Mouse (Mus musculus): Measurements from ENCODE around the gene Olfr796. TPM values are rescaled to one million over a fixed set of nuclear protein-coding genes. Genes with fewer than 3 reads are reported as not detected.

Olfr796 gene
- total RNA-seq (2014; fragmentation: Nextera tagmentation) (not detected in 2 replicates), total RNA-seq (2017) (not detected in 2 replicates)

DNA sequence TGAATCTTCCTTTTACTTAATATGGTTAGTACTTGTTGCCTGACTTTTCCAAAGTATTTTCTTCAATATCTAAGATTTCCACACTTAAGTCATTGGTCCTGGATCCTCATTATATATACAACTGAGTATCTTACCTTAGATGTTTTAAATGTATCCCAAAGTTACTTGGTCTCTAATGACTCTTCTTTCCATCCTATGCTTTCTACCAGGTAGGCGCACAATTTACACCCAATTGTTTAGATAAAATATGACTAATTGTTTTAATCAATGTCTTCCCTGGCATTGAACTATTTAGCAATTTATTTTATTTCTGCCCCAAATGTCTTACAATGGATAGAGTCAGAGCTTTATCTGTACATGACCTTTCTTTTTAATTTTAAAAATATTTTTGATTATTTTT is at the start of gene Olfr796:
Gene Olfr796 (minus strand): TSS at position 101 of the 400 bp plus-strand sequence.
- ATAC-seq (replicated peaks; ENCODE audit: poor library complexity, severe bottlenecking) = no peak

DNA sequence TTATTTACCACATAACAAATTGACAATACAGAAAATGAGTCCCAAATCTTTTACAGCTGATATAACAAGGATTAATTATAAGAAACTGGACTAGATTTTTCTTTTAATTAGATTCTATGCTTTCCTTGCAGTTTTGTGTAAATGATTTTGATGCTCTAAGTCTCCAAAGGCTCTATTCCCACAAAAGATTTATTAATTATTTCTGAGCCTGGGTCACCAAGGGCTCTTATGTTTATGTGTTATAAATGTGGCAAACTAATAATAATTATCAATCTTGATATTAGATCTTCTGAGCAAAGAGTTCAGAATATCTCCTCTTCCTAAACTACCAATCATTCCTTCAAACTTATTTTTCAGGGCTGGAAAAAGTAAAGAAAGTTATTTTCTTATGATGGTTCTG is 45.0 kb upstream of the Olfr796 start, which contains the start of gene Olfr800:
Gene Olfr800 (plus strand): TSS at position 301 of the 400 bp plus-strand sequence.
- ATAC-seq (replicated peaks; ENCODE audit: poor library complexity, severe bottlenecking) = no peak

DNA sequence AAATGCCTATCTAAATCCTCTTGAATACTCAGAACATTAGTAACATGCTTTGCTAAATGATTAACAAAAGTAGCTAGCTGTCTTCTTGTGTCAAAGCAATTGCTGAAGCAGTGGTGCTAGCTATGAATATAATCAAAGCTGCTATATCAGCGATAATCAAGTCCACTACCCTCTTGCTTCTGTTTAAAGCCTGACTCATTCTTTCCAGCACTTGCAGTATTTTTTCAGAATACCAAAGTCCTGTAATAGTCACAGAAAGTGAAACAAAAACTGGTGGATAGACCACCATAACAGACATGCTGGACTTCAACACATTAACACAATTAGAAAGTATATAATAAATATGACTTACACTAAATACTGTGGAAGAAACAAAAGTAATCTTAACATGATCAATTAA is 39.4 kb upstream of the Olfr796 start:
- ATAC-seq (replicated peaks; ENCODE audit: poor library complexity, severe bottlenecking) = no peak

DNA sequence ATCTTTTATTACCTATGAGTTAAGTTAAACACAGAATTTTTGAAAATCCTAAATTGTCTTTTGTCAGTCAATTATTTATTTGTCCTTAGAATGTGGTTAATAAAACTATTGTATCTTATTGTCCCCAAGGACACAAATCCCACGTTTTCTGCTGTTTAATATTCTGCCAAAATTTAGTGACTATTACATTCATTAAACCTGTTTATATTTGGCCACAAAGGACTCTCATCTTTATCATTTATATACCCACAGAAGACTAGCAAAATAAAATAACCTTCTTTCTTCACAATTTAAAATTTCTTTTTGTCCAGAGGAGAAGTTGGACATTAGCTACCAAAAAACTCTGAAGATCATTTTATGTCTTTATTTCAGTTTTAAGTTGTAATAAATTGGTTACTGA is 24.8 kb upstream of the Olfr796 start, which contains the start of gene Olfr799:
Gene Olfr799 (plus strand): TSS at position 301 of the 400 bp plus-strand sequence.
- ATAC-seq (replicated peaks; ENCODE audit: poor library complexity, severe bottlenecking) = no peak

DNA sequence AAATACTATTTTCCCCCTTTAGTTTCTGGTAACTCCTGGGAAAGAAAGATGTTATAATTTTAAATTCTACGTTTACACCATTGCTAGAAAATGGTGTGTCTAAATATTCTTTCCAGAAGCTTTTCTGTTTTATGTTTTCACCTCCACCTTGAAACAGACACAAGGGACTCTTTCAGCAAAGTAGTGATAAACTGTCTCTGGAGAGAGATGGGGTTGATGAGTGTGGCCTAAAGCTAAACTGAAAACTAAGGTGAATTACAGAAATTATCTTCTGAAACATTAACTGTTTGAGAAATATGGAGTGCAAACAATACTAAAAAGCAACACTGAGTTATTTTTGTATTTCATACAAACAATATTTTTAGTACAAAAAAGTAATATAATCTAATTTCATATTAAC is 15.5 kb upstream of the Olfr796 start, which contains the start of gene Olfr798:
Gene Olfr798 (minus strand): TSS at position 101 of the 400 bp plus-strand sequence.
- ATAC-seq (replicated peaks; ENCODE audit: poor library complexity, severe bottlenecking) = no peak

DNA sequence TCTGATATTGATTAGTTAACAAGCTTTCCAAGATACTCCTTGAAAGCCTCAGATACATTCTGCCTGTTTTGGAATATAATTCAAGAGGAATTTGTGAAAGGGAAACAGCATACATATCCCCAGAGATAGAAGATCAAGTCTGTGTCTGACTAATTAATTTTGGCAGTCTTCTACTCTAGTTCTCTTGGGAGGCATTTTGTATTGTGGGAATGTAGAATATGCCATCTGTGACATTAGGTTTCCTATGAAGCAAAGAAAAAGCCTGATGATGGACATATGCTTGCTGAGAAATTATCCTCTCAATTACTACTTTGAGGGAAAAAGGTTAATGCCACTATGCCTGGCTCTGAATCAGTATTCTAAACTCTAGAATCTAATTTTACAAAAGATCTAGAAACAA is 10.9 kb upstream of the Olfr796 start:
- ATAC-seq (replicated peaks; ENCODE audit: poor library complexity, severe bottlenecking) = no peak

DNA sequence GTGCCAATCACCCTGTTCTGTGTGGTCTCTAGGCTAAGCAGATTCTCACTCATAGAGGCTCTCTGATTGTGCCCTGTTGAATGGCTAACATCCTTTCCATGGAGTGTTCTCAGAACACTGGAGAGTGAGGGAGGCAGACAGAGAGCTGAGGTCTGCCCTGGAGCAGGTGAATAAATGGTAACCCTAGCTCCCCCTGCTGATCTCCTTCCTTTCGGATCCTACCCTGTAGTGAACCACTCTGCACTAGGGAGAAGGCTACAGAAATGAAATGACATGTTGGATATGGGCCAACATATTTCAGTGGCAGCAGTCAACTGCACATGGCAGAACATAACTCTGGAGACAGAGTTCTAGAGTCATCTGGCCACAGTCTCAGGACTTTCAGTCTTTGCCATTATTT is 9.4 kb upstream of the Olfr796 start:
- no peak for ATAC-seq (replicated peaks; ENCODE audit: poor library complexity, severe bottlenecking)

DNA sequence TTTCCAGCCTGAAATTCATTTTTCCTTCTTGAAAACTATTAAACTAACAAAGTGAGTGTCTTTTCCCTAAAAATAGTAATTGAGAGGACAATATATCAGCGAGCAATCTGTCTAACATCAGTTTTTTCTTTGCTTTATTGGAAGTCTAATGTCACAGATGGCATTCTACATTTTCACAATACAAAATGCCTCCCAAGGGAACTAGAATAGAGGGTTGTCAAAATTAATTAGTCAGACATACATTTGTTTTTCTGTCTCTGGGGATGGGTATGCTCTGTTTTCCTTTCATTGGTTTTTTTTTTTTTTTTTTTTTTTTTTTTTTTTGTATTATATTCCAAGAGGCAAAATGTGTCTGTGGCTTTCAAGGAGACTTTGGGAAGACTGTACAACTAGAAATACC is 35.3 kb downstream of the Olfr796 start:
- no peak for ATAC-seq (replicated peaks; ENCODE audit: poor library complexity, severe bottlenecking)

DNA sequence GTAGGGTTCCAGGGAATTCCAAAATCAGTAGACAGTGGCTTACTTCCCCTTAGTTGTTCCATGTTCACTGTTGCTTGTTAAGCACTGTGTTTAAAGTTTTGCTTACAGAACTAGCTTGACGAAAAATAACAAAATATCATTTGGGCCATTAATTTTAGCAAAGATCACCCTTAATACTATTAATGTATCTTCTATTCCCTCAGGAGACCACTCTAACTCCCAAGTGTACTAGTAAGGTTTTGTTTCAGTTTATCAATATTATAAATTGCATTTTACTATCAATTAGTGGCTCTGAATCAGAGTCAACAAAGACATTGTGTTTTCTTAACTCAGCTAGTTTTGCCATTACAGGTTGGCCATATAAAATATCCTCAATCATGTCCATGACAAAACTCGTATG is 45.0 kb downstream of the Olfr796 start, which contains the start of gene Olfr794:
Gene Olfr794 (plus strand): TSS at position 301 of the 400 bp plus-strand sequence.
- ATAC-seq (replicated peaks; ENCODE audit: poor library complexity, severe bottlenecking) = no peak

Other genes with a start within 250 kb of the Olfr796 start
- 0.23 and 0.37 TPM in 2 replicates for gene Olfr784, start 228.5 kb downstream of the Olfr796 start, total RNA-seq (2014; fragmentation: Nextera tagmentation)
- not detected in 2 replicates for gene Olfr784, start 228.5 kb downstream of the Olfr796 start, total RNA-seq (2017)
- gene Olfr785, start 207.1 kb downstream of the Olfr796 start, total RNA-seq (2014; fragmentation: Nextera tagmentation) = not detected in 2 replicates
- not detected in 2 replicates for gene Olfr785, start 207.1 kb downstream of the Olfr796 start, total RNA-seq (2017)
- not detected in 2 replicates for gene Olfr786, start 185.3 kb downstream of the Olfr796 start, total RNA-seq (2014; fragmentation: Nextera tagmentation)
- gene Olfr786, start 185.3 kb downstream of the Olfr796 start, total RNA-seq (2017) = not detected in 2 replicates
- not detected in 2 replicates for gene Olfr787, start 150.7 kb downstream of the Olfr796 start, total RNA-seq (2014; fragmentation: Nextera tagmentation)
- gene Olfr787, start 150.7 kb downstream of the Olfr796 start, total RNA-seq (2017) = not detected in 2 replicates
- not detected in 2 replicates for gene Olfr788, start 141.6 kb downstream of the Olfr796 start, total RNA-seq (2014; fragmentation: Nextera tagmentation)
- gene Olfr788, start 141.6 kb downstream of the Olfr796 start, total RNA-seq (2017) = not detected in 2 replicates
- not detected in 2 replicates for gene Olfr789, start 127.8 kb downstream of the Olfr796 start, total RNA-seq (2014; fragmentation: Nextera tagmentation)
- not detected in 2 replicates for gene Olfr789, start 127.8 kb downstream of the Olfr796 start, total RNA-seq (2017)
- not detected in 2 replicates for gene Olfr790, start 114.1 kb downstream of the Olfr796 start, total RNA-seq (2014; fragmentation: Nextera tagmentation)
- not detected in 2 replicates for gene Olfr790, start 114.1 kb downstream of the Olfr796 start, total RNA-seq (2017)
- not detected in 2 replicates for gene Olfr791, start 90.8 kb downstream of the Olfr796 start, total RNA-seq (2014; fragmentation: Nextera tagmentation)
- gene Olfr791, start 90.8 kb downstream of the Olfr796 start, total RNA-seq (2017) = not detected in 2 replicates
- not detected in 2 replicates for gene Olfr792, start 73.4 kb downstream of the Olfr796 start, total RNA-seq (2014; fragmentation: Nextera tagmentation)
- gene Olfr792, start 73.4 kb downstream of the Olfr796 start, total RNA-seq (2017) = not detected in 2 replicates
- not detected in 2 replicates for gene Olfr794, start 44.9 kb downstream of the Olfr796 start, total RNA-seq (2014; fragmentation: Nextera tagmentation)
- not detected in 2 replicates for gene Olfr794, start 44.9 kb downstream of the Olfr796 start, total RNA-seq (2017)
- gene Olfr798, start 15.4 kb upstream of the Olfr796 start, total RNA-seq (2014; fragmentation: Nextera tagmentation) = not detected in 2 replicates
- gene Olfr798, start 15.4 kb upstream of the Olfr796 start, total RNA-seq (2017) = not detected in 2 replicates
- not detected in 2 replicates for gene Olfr799, start 24.9 kb upstream of the Olfr796 start, total RNA-seq (2014; fragmentation: Nextera tagmentation)
- gene Olfr799, start 24.9 kb upstream of the Olfr796 start, total RNA-seq (2017) = not detected in 2 replicates
- not detected in 2 replicates for gene Olfr800, start 45.1 kb upstream of the Olfr796 start, total RNA-seq (2014; fragmentation: Nextera tagmentation)
- not detected in 2 replicates for gene Olfr800, start 45.1 kb upstream of the Olfr796 start, total RNA-seq (2017)
- not detected in 2 replicates for gene Olfr801, start 61.3 kb upstream of the Olfr796 start, total RNA-seq (2014; fragmentation: Nextera tagmentation)
- not detected in 2 replicates for gene Olfr801, start 61.3 kb upstream of the Olfr796 start, total RNA-seq (2017)
- not detected in 2 replicates for gene Olfr802, start 75.6 kb upstream of the Olfr796 start, total RNA-seq (2014; fragmentation: Nextera tagmentation)
- not detected in 2 replicates for gene Olfr802, start 75.6 kb upstream of the Olfr796 start, total RNA-seq (2017)
- not detected in 2 replicates for gene Olfr803, start 81.7 kb upstream of the Olfr796 start, total RNA-seq (2014; fragmentation: Nextera tagmentation)
- not detected in 2 replicates for gene Olfr803, start 81.7 kb upstream of the Olfr796 start, total RNA-seq (2017)
- gene Olfr804, start 90.6 kb upstream of the Olfr796 start, total RNA-seq (2014; fragmentation: Nextera tagmentation) = not detected in 2 replicates
- gene Olfr804, start 90.6 kb upstream of the Olfr796 start, total RNA-seq (2017) = not detected in 2 replicates
- not detected in 2 replicates for gene Olfr805, start 116.8 kb upstream of the Olfr796 start, total RNA-seq (2014; fragmentation: Nextera tagmentation)
- not detected in 2 replicates for gene Olfr805, start 116.8 kb upstream of the Olfr796 start, total RNA-seq (2017)
- gene Olfr806, start 129.4 kb upstream of the Olfr796 start, total RNA-seq (2014; fragmentation: Nextera tagmentation) = not detected in 2 replicates
- gene Olfr806, start 129.4 kb upstream of the Olfr796 start, total RNA-seq (2017) = not detected in 2 replicates
- gene Olfr807, start 145.2 kb upstream of the Olfr796 start, total RNA-seq (2014; fragmentation: Nextera tagmentation) = not detected in 2 replicates
- not detected in 2 replicates for gene Olfr807, start 145.2 kb upstream of the Olfr796 start, total RNA-seq (2017)
- not detected in 2 replicates for gene Olfr808, start 152.9 kb upstream of the Olfr796 start, total RNA-seq (2014; fragmentation: Nextera tagmentation)
- gene Olfr808, start 152.9 kb upstream of the Olfr796 start, total RNA-seq (2017) = not detected in 2 replicates
- gene Olfr809, start 162.1 kb upstream of the Olfr796 start, total RNA-seq (2014; fragmentation: Nextera tagmentation) = not detected in 2 replicates
- gene Olfr809, start 162.1 kb upstream of the Olfr796 start, total RNA-seq (2017) = not detected in 2 replicates
- not detected in 2 replicates for gene Olfr810, start 182.3 kb upstream of the Olfr796 start, total RNA-seq (2014; fragmentation: Nextera tagmentation)
- not detected in 2 replicates for gene Olfr810, start 182.3 kb upstream of the Olfr796 start, total RNA-seq (2017)
- gene Olfr811, start 191.8 kb upstream of the Olfr796 start, total RNA-seq (2014; fragmentation: Nextera tagmentation) = not detected in 2 replicates
- gene Olfr811, start 191.8 kb upstream of the Olfr796 start, total RNA-seq (2017) = not detected in 2 replicates
- not detected in 2 replicates for gene Olfr812, start 233.5 kb upstream of the Olfr796 start, total RNA-seq (2014; fragmentation: Nextera tagmentation)
- not detected in 2 replicates for gene Olfr812, start 233.5 kb upstream of the Olfr796 start, total RNA-seq (2017)
- gene Olfr813, start 242.8 kb upstream of the Olfr796 start, total RNA-seq (2014; fragmentation: Nextera tagmentation) = not detected in 2 replicates
- not detected in 2 replicates for gene Olfr813, start 242.8 kb upstream of the Olfr796 start, total RNA-seq (2017)

Measured in granulocyte monocyte progenitor cell, adult 5-6 weeks (primary cell).